Mouse (Mus musculus): ENCODE data around the gene Poldip3.

Poldip3 gene

GRCm38 (mm10) chr15:83149196-83150072 is at the start of gene Poldip3:
Gene Poldip3, minus strand, starts transcription at chr15:83149384.
- DNase-seq: peak; percentile 98 to 99

GRCm38 (mm10) chr15:83193413-83193812 is 44.2 kb upstream of the Poldip3 start:
- DNase-seq: no peak

- no peak for DNase-seq
Observed at GRCm38 (mm10) chr15:83182351-83182750, 33.2 kb upstream of the Poldip3 start.

GRCm38 (mm10) chr15:83181800-83182330 is 32.7 kb upstream of the Poldip3 start:
- DNase-seq: no peak

GRCm38 (mm10) chr15:83180004-83180403 is 30.8 kb upstream of the Poldip3 start:
- no peak for DNase-seq

GRCm38 (mm10) chr15:83176653-83177052 is 27.5 kb upstream of the Poldip3 start:
- DNase-seq: no peak

- no peak for DNase-seq
Observed at GRCm38 (mm10) chr15:83173914-83174884, 25.0 kb upstream of the Poldip3 start.

GRCm38 (mm10) chr15:83172492-83173429 is 23.6 kb upstream of the Poldip3 start, which contains the start of gene Cyb5r3:
Gene Cyb5r3, minus strand, starts transcription at chr15:83172592.
- no peak for DNase-seq

- DNase-seq: peak; percentile 93 to 96
Observed at GRCm38 (mm10) chr15:83171712-83172481, 22.7 kb upstream of the Poldip3 start.

- no peak for DNase-seq
Observed at GRCm38 (mm10) chr15:83170956-83171659, 21.9 kb upstream of the Poldip3 start.

GRCm38 (mm10) chr15:83169772-83170722 is 20.9 kb upstream of the Poldip3 start:
- DNase-seq: peak in 1 of 2 experiments; percentile 29

GRCm38 (mm10) chr15:83168875-83169771 is 19.9 kb upstream of the Poldip3 start:
- DNase-seq: peak; percentile 70 to 76

GRCm38 (mm10) chr15:83168311-83168710 is 19.1 kb upstream of the Poldip3 start:
- no peak for DNase-seq

- no peak for DNase-seq
Observed at GRCm38 (mm10) chr15:83167550-83168065, 18.4 kb upstream of the Poldip3 start.

GRCm38 (mm10) chr15:83167126-83167525 is 17.9 kb upstream of the Poldip3 start:
- no peak for DNase-seq

- no peak for DNase-seq
Observed at GRCm38 (mm10) chr15:83166642-83167041, 17.5 kb upstream of the Poldip3 start.

- no peak for DNase-seq
Observed at GRCm38 (mm10) chr15:83165526-83166315, 16.5 kb upstream of the Poldip3 start.
